ENCODE assay signal across 29 mouse cellular contexts in genomic region chr4:94781043-94781442, GRCm38 (mm10). TPM values are rescaled to one million over a fixed set of nuclear protein-coding genes. Genes with fewer than 3 reads are reported as not detected.
DNase-seq lines count a peak whose midpoint lies in the region; ATAC-seq and TF ChIP-seq lines count a peak whose summit lies in the region.
"Had no signal": no experiment of that assay in that cellular context is flagged by ENCODE, and none has a peak within 500 bp of the region (broad histone marks: within the 10 kb centered on the region; RNA-seq: fewer than 3 reads in every experiment).

No protein-coding gene starts in this region.

- peak; percentile 76 for ATAC-seq in liver, embryonic 12.5 days
- ATAC-seq in liver, embryonic 14.5 days (ENCODE audit: insufficient read depth) = peak; percentile 45; the same call in 1 of the 2 replicates
- peak; percentile 79 for ATAC-seq in megakaryocyte-erythroid progenitor cell, adult 5-6 weeks (replicated peaks; ENCODE audit: low FRiP score, low TSS enrichment, poor library complexity, severe bottlenecking)
- ATAC-seq: activated CD4-positive, CD25-positive, alpha-beta regulatory T cell, adult 4 months; CD4-positive, CD25-positive, alpha-beta regulatory T cell, adult 4 months; forebrain, embryonic 14.5 days; Patski had no signal

- WGBS in liver, embryonic 12.5 days (ENCODE audit: insufficient replicate concordance) = 56% methylated on average over 5 of the region's 5 CpGs
- 62% methylated on average over 5 of the region's 5 CpGs for WGBS in liver, embryonic 14.5 days (ENCODE audit: insufficient replicate concordance)

- peak; percentile 57 for DNase-seq in heart, adult 11 months
- no peak for DNase-seq in heart, postnatal 14 days
- no peak for DNase-seq in liver
- no peak for DNase-seq in liver, embryonic 14.5 days (ENCODE audit: low read depth in 3 of 3, low spot score in 3 of 3)
- DNase-seq in kidney, adult 18-20 months = no peak
- no peak for DNase-seq in layer of hippocampus, adult 9-10 months (ENCODE audit: low spot score)
- DNase-seq: adrenal gland, adult 8-10 months; adrenal gland, postnatal 14 days; adrenal gland, postnatal 36 days; B cell, adult 2 months; cerebellum, adult 11-12 months; cerebellum, adult 2 months; cerebellum, adult 9-10 months; cerebellum, postnatal 10 days; cerebellum, postnatal 25 days; embryo, embryonic 11 days had no signal

- H3K4me3 ChIP-seq in liver, embryonic 12.5 days = no peak overlapping the region
- H3K4me3 ChIP-seq in liver, embryonic 14.5 days (ENCODE audit: insufficient read depth in 1 of 2, low read depth in 2 of 2, low read length in 2 of 2) = no peak overlapping the region
- H3K4me3 ChIP-seq: embryonic facial prominence, embryonic 13.5 days; embryonic facial prominence, embryonic 15.5 days; erythroblast, embryonic 14.5 days; forebrain, embryonic 10.5 days; forebrain, embryonic 12.5 days had no signal

- no peaks in the 10 kb centered on the region for H3K9me3 ChIP-seq in liver, embryonic 12.5 days (replicated peaks)
- no peaks in the 10 kb centered on the region for H3K9me3 ChIP-seq in liver, embryonic 14.5 days (ENCODE audit: control insufficient read depth, low read length)
- H3K9me3 ChIP-seq: embryonic facial prominence, embryonic 13.5 days; embryonic facial prominence, embryonic 15.5 days; forebrain, embryonic 10.5 days; forebrain, embryonic 12.5 days; G1E had no signal

- no peak for TF ChIP-seq CTCF in liver, embryonic 14.5 days (IDR thresholded peaks at IDR 0.05; ENCODE audit: low read depth)

- H3K9ac ChIP-seq in liver, embryonic 12.5 days = no peak overlapping the region
- H3K9ac ChIP-seq in liver, embryonic 14.5 days (replicated peaks) = no peak overlapping the region
- H3K9ac ChIP-seq: embryonic facial prominence, embryonic 13.5 days; embryonic facial prominence, embryonic 15.5 days; forebrain, embryonic 12.5 days had no signal

- intact Hi-C loops in heart, postnatal 14 days (cut with DNase I) = no loop called here

- no peaks in the 10 kb centered on the region for H3K27me3 ChIP-seq in liver, embryonic 12.5 days (replicated peaks)
- H3K27me3 ChIP-seq in liver, embryonic 14.5 days (ENCODE audit: control insufficient read depth, insufficient read depth, low read length) = no peaks in the 10 kb centered on the region
- H3K27me3 ChIP-seq: CH12.LX; embryonic facial prominence, embryonic 13.5 days; embryonic facial prominence, embryonic 15.5 days; forebrain, embryonic 12.5 days; Patski had no signal

- no peak overlapping the region for H3K4me2 ChIP-seq in liver, embryonic 12.5 days
- H3K4me2 ChIP-seq in liver, embryonic 14.5 days (ENCODE audit: low read depth) = no peak overlapping the region
- H3K4me2 ChIP-seq: embryonic facial prominence, embryonic 13.5 days; embryonic facial prominence, embryonic 15.5 days; forebrain, embryonic 12.5 days had no signal

- H3K36me3 ChIP-seq in liver, embryonic 12.5 days = no peaks in the 10 kb centered on the region
- H3K36me3 ChIP-seq in liver, embryonic 14.5 days (replicated peaks; ENCODE audit: control insufficient read depth, insufficient read depth, low read depth) = no peaks in the 10 kb centered on the region
- H3K36me3 ChIP-seq: embryonic facial prominence, embryonic 13.5 days; embryonic facial prominence, embryonic 15.5 days; forebrain, embryonic 10.5 days; forebrain, embryonic 12.5 days; G1E had no signal

- H3K4me1 ChIP-seq in liver, embryonic 12.5 days = peaks cover 5% of the 10 kb centered on the region
- H3K4me1 ChIP-seq in liver, embryonic 14.5 days (replicated peaks; ENCODE audit: control insufficient read depth in 2 of 2, insufficient read depth in 2 of 2, low read length in 1 of 2) = no peaks in the 10 kb centered on the region
- H3K4me1 ChIP-seq: embryonic facial prominence, embryonic 13.5 days; embryonic facial prominence, embryonic 15.5 days; forebrain, embryonic 10.5 days; forebrain, embryonic 12.5 days had no signal

- no peak overlapping the region for H3K27ac ChIP-seq in liver, embryonic 12.5 days
- no peak overlapping the region for H3K27ac ChIP-seq in liver, embryonic 14.5 days
- H3K27ac ChIP-seq: embryonic facial prominence, embryonic 13.5 days; embryonic facial prominence, embryonic 15.5 days; forebrain, embryonic 10.5 days; forebrain, embryonic 12.5 days had no signal

- TF ChIP-seq EP300 in liver, embryonic 14.5 days (IDR thresholded peaks at IDR 0.05; ENCODE audit: low read depth) = no peak

RNA-seq across cellular contexts. Expression of gene Tek, which starts 42.0 kb away (rescaled TPM):
- total RNA-seq in heart, postnatal 14 days (2021) = 10 to 100 TPM; 53.1 to 61.1 TPM
- polyA plus RNA-seq in liver, embryonic 12.5 days (2016; fragmentation: Nextera tagmentation; extraction: Ambion mirVana) = 8.0 and 8.2 TPM in 2 replicates
- polyA plus RNA-seq in liver, embryonic 14.5 days (2012; rRNA removed) = 1.4 and 2.2 TPM in 2 replicates
- polyA plus RNA-seq in liver, embryonic 14.5 days (2014; fragmentation: Nextera tagmentation; extraction: Ambion mirVana) = 3.6 and 4.2 TPM in 2 replicates
- 0.46 and 4.6 TPM in 2 replicates for total RNA-seq in megakaryocyte-erythroid progenitor cell, adult 5-6 weeks (2014; fragmentation: Nextera tagmentation)
- 2.0 and 9.5 TPM in 2 replicates for total RNA-seq in megakaryocyte-erythroid progenitor cell, adult 5-6 weeks (2017)
- polyA plus RNA-seq: activated CD4-positive, CD25-positive, alpha-beta regulatory T cell, adult 4 months; CD4-positive, CD25-positive, alpha-beta regulatory T cell, adult 4 months; erythroblast, embryonic 14.5 days; G1E; Patski had no signal

Comparison
In these comparisons a context has a peak if more than half of its experiments do, and no peak if none do; other contexts are left out.
1. RNA of gene Tek, which starts 42.0 kb away (total RNA-seq): 53.1 to 61.1 TPM in heart, postnatal 14 days; 0.46 to 9.5 TPM in megakaryocyte-erythroid progenitor cell, adult 5-6 weeks; every median in the first group is over 4 times any median in the second.
2. Peak in every context shown above with its lines, with median percentiles within 50 percentile points of each other: ATAC-seq.